Mouse (Mus musculus) megakaryocyte, adult 5-6 weeks (primary cell): ENCODE results near the gene Fance. TPM values are rescaled to one million over a fixed set of nuclear protein-coding genes. Genes with fewer than 3 reads are reported as not detected.

ENCODE experiments used
- ATAC-seq: 2 replicates; pipeline ENCODE4 v1.8.0; 2016; ENCODE audit warnings: mild to moderate bottlenecking, inconsistent platforms; ENCODE audit not compliant: poor library complexity, severe bottlenecking
- total RNA-seq, 2 experiments: library from RNA; stranded (forward) in 1 of 2; stranded (reverse) in 1 of 2; fragments of 153-499, 151-499 nt in 1 of 2; fragments of 221-1000, 200-1000 nt in 1 of 2; gene quantifications; 2 replicates each; pipeline versions ENCODE4 v1.2.3 to v1.2.4; 2015 to 2017

Gene Fance
- 11.5 and 11.9 TPM in 2 replicates for total RNA-seq (2015)
- 7.5 and 14.3 TPM in 2 replicates for total RNA-seq (2017)

DNA sequence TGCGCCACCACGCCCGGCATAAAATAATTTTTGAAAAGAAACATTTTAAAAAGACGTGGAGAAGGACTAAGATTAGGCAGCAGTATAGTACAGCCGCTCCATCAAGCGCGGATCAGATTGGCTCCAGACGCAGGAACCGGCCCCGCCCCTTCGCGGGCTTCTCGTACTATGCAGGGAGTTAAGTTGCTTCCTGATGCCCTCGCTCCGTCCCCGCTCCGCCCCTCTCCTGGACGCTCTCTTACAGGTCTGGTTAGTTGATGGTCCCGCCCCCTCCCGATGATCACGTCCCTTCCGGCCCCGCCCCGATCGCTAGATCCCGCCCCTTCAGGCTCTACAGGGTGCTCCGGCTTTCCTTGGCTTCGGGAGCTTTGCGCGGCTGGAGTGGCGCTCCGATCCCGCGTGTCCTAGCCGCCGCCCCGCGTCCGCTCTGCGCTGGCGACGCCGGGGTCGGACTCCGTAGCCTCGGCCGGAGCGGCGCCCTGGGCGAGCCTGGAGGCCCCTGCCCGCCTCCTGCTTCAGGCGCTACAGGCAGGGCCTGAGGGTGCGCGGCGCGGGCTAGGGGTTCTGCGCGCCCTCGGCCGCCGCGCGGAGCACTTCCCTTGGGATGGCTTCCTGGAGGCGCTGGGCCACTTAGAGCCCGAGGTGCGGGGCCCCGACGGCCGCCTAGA, at the start of gene Fance:
Gene Fance (plus strand): TSS at position 308 of the 668 bp plus-strand sequence.
- peak; percentile 98 for ATAC-seq

DNA sequence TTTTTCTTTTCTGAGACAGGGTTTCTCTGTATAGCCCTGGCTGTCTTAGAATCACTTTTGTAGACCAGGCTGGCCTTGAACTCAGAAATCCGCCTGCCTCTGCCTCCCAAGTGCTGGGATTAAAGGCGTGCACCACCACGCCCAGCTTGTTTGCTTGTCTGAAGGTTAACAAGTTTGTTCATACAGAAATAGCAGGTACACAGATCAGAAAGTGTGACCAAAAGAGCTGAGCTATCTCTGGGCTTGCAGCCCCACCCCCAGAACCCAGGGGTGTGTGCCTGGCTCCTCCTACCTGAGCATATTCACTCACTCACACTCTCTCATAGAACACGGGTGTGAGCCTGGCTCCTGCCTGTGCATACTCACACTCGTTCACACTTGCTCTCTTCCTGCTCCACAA, 46.1 kb upstream of the Fance start:
- ATAC-seq: no peak

- no peak for ATAC-seq
These were observed 43.2 kb upstream of the Fance start for GRCm38 (mm10) chr17:28270165-28270564.

GRCm38 (mm10) chr17:28271537-28272266, 41.6 kb upstream of the Fance start:
- ATAC-seq: no peak

- no peak for ATAC-seq
These were observed 41.0 kb upstream of the Fance start for GRCm38 (mm10) chr17:28272281-28272680.

DNA sequence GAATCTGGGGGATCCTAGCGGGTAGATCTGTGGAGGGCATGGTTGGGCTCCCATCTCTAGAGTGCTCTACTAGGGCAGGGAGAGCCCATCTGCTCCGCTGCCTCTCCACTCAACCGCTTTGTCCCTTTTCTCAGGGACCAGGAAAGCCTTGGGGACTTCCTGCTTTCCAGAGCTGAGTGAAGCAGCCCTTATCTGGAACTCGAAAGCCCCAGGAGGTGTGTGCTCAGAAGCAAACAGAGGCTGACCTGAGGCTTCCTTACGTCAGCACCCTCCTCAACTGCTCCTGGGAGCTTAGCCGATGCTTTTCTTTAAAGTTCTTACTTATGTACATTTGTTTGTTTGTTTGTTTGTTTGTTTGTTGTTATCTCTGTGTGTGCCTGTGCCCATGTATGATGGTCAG, 40.5 kb upstream of the Fance start:
- ATAC-seq: no peak

DNA sequence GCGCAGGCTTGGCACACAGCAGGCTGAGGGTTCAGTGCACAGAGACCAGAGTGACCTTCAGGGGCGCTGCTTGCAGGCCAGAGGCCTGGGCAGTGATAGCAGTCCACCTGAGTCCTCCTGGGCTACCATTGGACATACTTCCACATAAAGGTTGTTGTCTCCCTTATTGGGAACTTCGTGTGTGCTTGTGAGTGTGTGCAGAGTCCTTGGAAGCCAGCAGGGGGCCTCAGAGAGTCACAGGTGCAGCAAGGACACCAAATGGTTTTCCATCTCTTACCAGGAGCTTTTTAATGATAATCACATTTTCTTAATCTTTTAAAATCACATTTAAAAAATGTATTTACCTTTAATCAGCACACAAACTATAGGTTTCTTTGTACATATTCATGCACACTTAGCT, 38.6 kb upstream of the Fance start:
- no peak for ATAC-seq

DNA sequence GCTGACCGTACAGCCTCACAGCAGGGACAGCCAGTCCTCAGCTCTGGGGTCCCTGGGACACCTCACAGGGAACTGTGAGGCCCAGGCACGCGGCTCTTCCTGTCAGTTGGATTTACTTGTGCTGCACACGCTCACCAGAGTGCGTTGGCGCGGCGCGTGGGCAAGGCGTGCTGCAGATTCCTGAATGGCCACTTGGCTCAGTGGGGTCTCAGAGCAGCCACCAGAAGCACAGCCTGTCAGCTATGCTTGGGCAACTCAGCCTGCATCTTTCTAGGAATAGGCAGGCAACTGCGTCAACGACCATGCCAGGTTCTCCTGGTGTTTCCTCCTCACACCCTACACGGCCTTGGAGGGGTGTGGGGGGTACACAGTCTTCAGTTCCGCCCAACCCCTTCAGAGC, 36.1 kb upstream of the Fance start:
- ATAC-seq: no peak

DNA sequence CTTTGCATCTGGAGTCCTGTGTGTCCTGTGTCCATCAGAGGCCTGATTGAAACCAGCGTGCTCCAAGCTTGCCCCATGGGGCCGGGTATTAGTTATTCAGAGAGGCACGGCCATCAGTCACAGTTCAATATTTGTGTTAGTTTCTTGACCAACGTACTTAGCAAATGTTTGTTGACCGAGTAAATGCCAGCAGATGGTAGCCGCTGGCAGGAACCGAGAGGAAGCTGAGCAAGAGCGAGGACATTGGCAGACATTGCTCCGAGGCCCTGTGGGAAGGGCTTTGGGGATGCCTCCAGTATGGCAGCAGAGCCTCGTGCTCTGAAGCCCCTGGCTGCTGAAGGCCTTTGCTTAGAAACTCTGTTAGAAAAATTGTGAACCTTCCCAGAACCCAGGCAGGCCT, 35.6 kb upstream of the Fance start:
- no peak for ATAC-seq

GRCm38 (mm10) chr17:28278156-28278555, 35.2 kb upstream of the Fance start:
- no peak for ATAC-seq

- no peak for ATAC-seq
These were observed 34.1 kb upstream of the Fance start for GRCm38 (mm10) chr17:28279236-28279635.

DNA sequence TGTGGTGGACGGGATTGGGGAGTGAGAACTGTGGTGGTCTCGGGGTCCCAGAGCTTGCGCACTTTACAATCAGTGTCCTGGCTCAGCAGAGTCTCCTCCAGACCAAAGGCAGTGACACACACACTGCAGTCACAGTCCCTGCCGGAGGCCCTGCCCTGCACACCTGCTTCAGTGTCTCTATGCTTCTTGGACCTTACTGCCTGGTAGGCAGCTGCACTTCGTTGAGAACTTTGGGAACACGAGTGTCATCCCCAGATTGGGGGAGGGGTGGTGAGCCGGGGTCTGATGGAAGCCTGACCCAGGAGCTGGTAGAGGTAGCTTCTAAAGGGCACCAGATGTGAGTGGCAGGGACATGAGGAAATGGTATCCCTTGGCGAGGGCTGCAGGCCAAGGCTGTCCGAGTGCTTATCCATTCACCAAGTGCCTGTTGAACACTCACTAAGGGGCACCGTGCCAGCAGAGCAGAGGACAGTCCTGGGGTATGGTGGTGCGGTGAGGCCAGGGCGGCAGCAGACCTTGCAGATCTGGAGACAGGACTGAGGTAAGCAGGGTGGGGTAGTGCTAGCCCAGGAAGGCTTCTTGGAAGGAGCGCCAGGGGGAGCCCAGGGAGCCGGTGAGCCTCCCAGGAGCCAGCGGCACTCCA, 33.4 kb upstream of the Fance start:
- ATAC-seq: no peak

DNA sequence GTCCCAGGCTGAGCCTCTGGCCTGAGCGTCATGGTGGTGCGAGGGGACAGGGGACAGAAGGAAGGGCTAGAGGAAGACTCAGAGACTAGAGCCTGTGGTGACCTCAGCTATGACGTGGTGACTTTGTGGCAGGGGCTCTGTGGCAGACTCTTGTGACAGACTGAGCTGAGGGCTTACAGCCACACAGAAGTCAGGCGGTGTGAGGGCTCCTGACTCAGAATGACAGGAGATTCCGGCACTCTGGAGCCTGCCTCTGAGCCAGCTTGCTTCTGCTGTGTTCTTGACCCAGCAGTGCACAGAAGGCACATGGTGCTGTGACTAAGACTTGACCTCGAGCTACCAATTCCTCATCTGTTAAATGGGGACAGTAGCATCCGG, 32.9 kb upstream of the Fance start:
- ATAC-seq: no peak

DNA sequence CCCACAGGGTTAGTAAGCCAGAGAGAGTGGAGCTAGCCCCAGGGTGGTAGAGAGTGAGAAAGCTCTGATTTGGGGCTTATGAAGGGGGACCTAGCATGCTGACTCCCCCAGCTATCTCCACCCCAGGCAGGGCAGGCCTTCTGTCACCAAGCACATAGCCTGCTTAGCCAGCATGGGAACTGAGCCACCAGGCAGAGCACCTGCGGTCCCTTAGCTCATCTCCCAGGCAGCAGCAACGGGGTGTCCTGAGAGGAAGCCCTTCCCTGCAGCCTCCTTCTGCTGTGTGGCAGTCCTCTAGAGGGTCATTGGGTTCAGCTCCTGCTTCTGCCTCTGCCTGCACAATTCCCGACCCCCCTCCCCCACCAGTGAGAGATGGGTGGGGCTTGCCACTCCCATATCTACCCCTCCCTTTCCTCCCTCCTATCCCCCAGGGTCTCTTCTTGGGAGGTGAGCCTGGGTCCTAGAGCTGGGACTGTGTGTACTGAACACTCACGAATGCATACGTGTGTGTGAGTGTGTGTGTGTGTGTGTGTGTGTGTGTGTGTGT, 32.4 kb upstream of the Fance start:
- ATAC-seq: no peak

- no peak for ATAC-seq
These were observed 31.4 kb upstream of the Fance start for GRCm38 (mm10) chr17:28281866-28282441.

- peak; percentile 36; the same call in 1 of the 2 replicates for ATAC-seq
These were observed 30.1 kb upstream of the Fance start for GRCm38 (mm10) chr17:28283199-28283598.

DNA sequence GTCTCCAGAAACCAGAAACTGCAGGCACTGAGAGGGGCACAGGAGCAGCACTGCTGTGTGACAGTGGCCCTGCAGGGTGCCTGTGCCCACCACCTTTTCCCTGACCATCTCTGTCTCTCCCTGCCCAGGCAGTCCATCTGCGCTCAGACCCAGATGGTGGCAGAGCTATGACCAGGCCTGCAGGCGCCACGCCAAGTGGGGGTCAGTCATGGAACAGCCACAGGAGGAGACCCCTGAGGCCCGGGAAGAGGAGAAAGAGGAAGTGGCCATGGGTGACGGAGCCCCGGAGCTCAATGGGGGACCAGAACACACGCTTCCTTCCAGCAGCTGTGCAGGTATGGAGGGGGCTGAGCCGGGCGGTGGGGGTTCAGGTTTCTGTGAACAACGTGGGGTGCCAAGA, 27.2 kb upstream of the Fance start:
- no peak for ATAC-seq

DNA sequence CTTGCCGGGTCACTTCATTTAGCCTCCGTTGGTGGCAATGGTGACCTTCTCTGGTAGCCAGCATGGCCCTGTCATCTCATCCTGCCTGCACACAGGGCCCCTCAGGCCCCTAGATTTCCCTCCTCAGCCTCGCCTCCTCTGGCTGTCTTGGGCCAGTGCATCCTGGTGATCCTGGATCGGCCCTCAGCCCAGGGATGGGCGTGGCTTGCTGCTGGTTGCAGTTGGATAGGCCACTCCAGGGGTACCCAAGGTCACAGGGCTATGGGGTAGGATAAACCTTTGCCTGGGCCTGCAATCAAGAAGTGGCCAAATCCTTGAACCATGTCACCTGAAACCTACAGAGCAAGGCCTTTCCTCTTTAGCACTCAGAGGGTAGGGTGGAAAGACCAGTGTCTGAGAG, 26.4 kb upstream of the Fance start:
- no peak for ATAC-seq

DNA sequence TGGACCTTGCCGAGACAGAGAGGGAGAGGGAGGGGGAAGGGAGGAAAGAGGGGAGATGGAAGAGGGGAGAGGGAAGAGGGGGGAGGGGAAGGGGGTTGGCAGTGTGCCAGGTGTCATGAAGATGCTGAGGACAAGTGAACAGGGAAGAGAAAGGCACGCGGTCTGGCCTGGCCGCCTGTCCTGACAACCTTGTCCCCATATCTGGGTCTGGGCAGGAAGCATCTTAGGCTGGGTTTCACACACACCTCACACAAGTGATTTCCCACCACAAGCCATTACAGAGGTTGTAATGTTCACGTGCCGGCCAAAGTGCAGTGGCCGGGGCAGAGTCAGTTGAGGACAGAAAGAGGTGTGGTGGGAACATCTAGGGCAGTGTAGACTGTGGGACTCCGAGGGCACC, 25.7 kb upstream of the Fance start:
- no peak for ATAC-seq

- peak; percentile 54 for ATAC-seq
These were observed 25.3 kb upstream of the Fance start for GRCm38 (mm10) chr17:28287980-28288379.

GRCm38 (mm10) chr17:28290262-28290661, 23.1 kb upstream of the Fance start:
- no peak for ATAC-seq
